Mouse (Mus musculus): ENCODE results near the gene Mucl1.
"Not testable (repeated sequence)": the region's sequence is repeated elsewhere in the genome, so short reads cannot be mapped to it uniquely, and the experiment has no call there.

Gene Mucl1

GRCm38 (mm10) chr15:103755369-103755768 is at the start of gene Mucl1:
TSS of gene Mucl1 (minus strand) at chr15:103755469.
- DNase-seq: no peak

DNA sequence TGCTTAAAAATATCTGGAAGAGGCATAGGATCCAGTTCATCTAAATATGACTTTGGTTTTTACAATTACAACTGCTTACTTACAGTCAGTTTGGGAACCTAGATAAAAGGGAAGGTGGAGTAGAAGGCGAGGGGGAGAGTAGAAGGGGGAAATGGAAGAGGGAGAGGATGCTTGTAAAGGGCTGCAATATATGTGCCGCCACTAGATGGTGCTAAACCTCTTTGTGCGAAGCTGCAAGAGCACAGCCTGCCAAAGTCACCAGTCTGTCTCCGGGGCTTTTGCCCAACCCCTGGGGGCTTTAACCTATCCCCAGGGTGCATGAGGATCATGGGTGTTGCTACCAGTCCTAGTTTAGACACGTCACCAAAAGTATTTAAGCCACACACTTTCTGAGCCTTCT is 11.6 kb upstream of the Mucl1 start:
- peak; percentile 33 for DNase-seq

DNA sequence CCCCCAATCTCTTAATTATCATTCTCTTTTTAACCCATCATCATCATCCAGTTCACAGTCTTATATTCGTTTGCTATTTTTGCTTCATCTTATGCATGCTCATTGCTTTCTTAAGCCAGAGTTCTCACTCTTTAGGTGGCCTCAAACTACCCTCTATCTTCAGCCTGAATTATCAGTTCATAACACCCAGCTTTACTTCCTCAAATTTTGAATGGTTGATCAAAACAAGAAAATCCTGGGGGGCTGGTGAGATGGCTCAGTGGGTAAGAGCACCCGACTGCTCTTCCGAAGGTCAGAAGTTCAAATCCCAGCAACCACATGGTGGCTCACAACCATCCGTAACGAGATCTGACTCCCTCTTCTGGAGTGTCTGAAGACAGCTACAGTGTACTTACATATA is 38.4 kb downstream of the Mucl1 start:
- DNase-seq: not testable (repeated sequence)

Data from lung, postnatal 14 days (tissue).